Mouse (Mus musculus) midbrain, embryonic 14.5 days (tissue): Measurements from ENCODE around the gene Syngap1. TPM values are rescaled to one million over a fixed set of nuclear protein-coding genes. Genes with fewer than 3 reads are reported as not detected.

Experiments
- ATAC-seq: fragments of 200-750 bp; cut with Nextera tagmentation; 2 replicates; pipeline ENCODE4 v1.8.0; 2017; ENCODE audit warnings: moderate number of reproducible peaks, moderate library complexity; ENCODE audit not compliant: low FRiP score, low TSS enrichment
- DNase-seq: peaks from one replicate; pipeline ENCODE4 v3.0.0-alpha.2; 2015
- H3K27ac ChIP-seq: fragments of 300-500 bp; sonication (generic); replicated peaks from 2 replicates; pipeline ENCODE4 v1.5.1; 2014; ENCODE audit warnings: mild to moderate bottlenecking, low read depth, low read length, moderate library complexity
- H3K27me3 ChIP-seq: fragments of 300-500 bp; sonication (generic); 2 replicates; pipeline ENCODE4 v1.6.1; 2014; ENCODE audit warnings: low read length, control low read depth, mixed read lengths; ENCODE audit not compliant: control insufficient read depth, insufficient read depth
- H3K36me3 ChIP-seq: fragments of 300-500 bp; sonication (generic); 2 replicates; pipeline ENCODE4 v1.6.1; 2014; ENCODE audit warnings: low read length, control low read depth; ENCODE audit not compliant: control insufficient read depth, insufficient read depth
- H3K4me1 ChIP-seq: fragments of 300-500 bp; sonication (generic); 2 replicates; pipeline ENCODE4 v1.6.1; 2014; ENCODE audit warnings: mild to moderate bottlenecking, antibody characterized with exemption, low read length, control low read depth; ENCODE audit not compliant: control insufficient read depth, insufficient read depth
- H3K4me2 ChIP-seq: fragments of 300-500 bp; sonication (generic); 2 replicates; pipeline ENCODE4 v1.6.1; 2014; ENCODE audit warnings: mild to moderate bottlenecking, low read length, moderate library complexity
- H3K4me3 ChIP-seq: fragments of 300-500 bp; sonication (generic); replicated peaks from 2 replicates; pipeline ENCODE4 v1.5.1; 2014; ENCODE audit warnings: low read depth, low read length
- H3K9ac ChIP-seq: fragments of 300-500 bp; sonication (generic); replicated peaks from 2 replicates; pipeline ENCODE4 v1.6.1; 2014; ENCODE audit warnings: mild to moderate bottlenecking, low read length, moderate library complexity
- H3K9me3 ChIP-seq: fragments of 300-500 bp; sonication (generic); 2 replicates; pipeline ENCODE4 v1.6.1; 2016; ENCODE audit warnings: low read length, control low read depth, mixed read lengths; ENCODE audit not compliant: control insufficient read depth
- WGBS: fragments of 180-500 bp; shearing (Covaris S2); extraction: QIAGEN DNeasy Blood & Tissue Kit; methylation state at CpG from one replicate; pipeline ENCODE4 v1.1.7; 2014; 5-methylcytosine and 5-hydroxymethylcytosine counted together
- polyA plus RNA-seq: library from polyadenylated mRNA; unstranded; fragments of >200 nt; fragmentation: Nextera tagmentation; extraction: Ambion mirVana; gene quantifications from 2 replicates; pipeline ENCODE4 v1.2.1, GENCODE M21; 2014

The Syngap1 gene
- polyA plus RNA-seq, 1 experiment from 2014 or later = 5.5 TPM

- peak overlapping the region; percentile 85 for H3K9ac ChIP-seq
- 10% methylated on average over 13 of the region's 13 CpGs for WGBS
- H3K4me1 ChIP-seq = peaks cover 19% of the 10 kb centered on the region
- peak; percentile 44; the same call in 1 of the 2 replicates for ATAC-seq
- no peak for DNase-seq
- no peaks in the 10 kb centered on the region for H3K9me3 ChIP-seq
- peaks cover 31% of the 10 kb centered on the region for H3K36me3 ChIP-seq
- H3K4me3 ChIP-seq = peak overlapping the region; percentile 70
- peak overlapping the region; percentile 95 for H3K4me2 ChIP-seq
- H3K27ac ChIP-seq = peak overlapping the region; percentile 86
- H3K27me3 ChIP-seq = no peaks in the 10 kb centered on the region
Observed at GRCm38 (mm10) chr17:26933419-26933818, 7.6 kb upstream of the Syngap1 start.

GRCm38 (mm10) chr17:26933885-26934827 lies 6.9 kb upstream of the Syngap1 start:
- Histone ChIP-seq H3K4me1 (peaks cover 25% of the 10 kb centered on the region), H3K27ac (no peak overlapping the region), H3K9ac (peak overlapping the region; percentile 85), H3K4me3 (peak overlapping the region; percentile 70), H3K27me3 (no peaks in the 10 kb centered on the region), H3K9me3 (no peaks in the 10 kb centered on the region), H3K36me3 (peaks cover 31% of the 10 kb centered on the region), H3K4me2 (peak overlapping the region; percentile 95)
- ATAC-seq (no peak), DNase-seq (no peak)
- 85% methylated on average over 16 of the region's 16 CpGs for WGBS

- 95% methylated on average over 9 of the region's 9 CpGs for WGBS
- Histone ChIP-seq H3K27ac (no peak overlapping the region), H3K9me3 (no peaks in the 10 kb centered on the region), H3K27me3 (no peaks in the 10 kb centered on the region), H3K9ac (no peak overlapping the region), H3K4me1 (peaks cover 28% of the 10 kb centered on the region), H3K36me3 (peaks cover 31% of the 10 kb centered on the region), H3K4me2 (no peak overlapping the region), H3K4me3 (no peak overlapping the region)
- ATAC-seq (no peak), DNase-seq (no peak)
Observed at GRCm38 (mm10) chr17:26935027-26935426, 6.0 kb upstream of the Syngap1 start.

- 85% methylated on average over 12 of the region's 12 CpGs for WGBS
- DNase-seq = no peak
- no peak for ATAC-seq
- H3K4me2 ChIP-seq = no peak overlapping the region
- H3K27me3 ChIP-seq = no peaks in the 10 kb centered on the region
- peaks cover 38% of the 10 kb centered on the region for H3K4me1 ChIP-seq
- no peak overlapping the region for H3K9ac ChIP-seq
- H3K9me3 ChIP-seq = no peaks in the 10 kb centered on the region
- H3K4me3 ChIP-seq = no peak overlapping the region
- peaks cover 31% of the 10 kb centered on the region for H3K36me3 ChIP-seq
- no peak overlapping the region for H3K27ac ChIP-seq
Observed at GRCm38 (mm10) chr17:26936453-26936852, 4.6 kb upstream of the Syngap1 start.

- Histone ChIP-seq H3K27ac (no peak overlapping the region), H3K27me3 (no peaks in the 10 kb centered on the region), H3K9ac (no peak overlapping the region), H3K9me3 (no peaks in the 10 kb centered on the region), H3K4me2 (no peak overlapping the region), H3K36me3 (peaks cover 31% of the 10 kb centered on the region), H3K4me1 (peaks cover 39% of the 10 kb centered on the region), H3K4me3 (no peak overlapping the region)
- DNase-seq (no peak), ATAC-seq (no peak)
- WGBS = 91% methylated on average over 15 of the region's 15 CpGs
Observed at GRCm38 (mm10) chr17:26936921-26937695, 3.9 kb upstream of the Syngap1 start.

- no peak for DNase-seq
- Histone ChIP-seq H3K9me3 (no peaks in the 10 kb centered on the region), H3K4me1 (peaks cover 42% of the 10 kb centered on the region), H3K4me3 (peak overlapping the region; percentile 61), H3K9ac (peak overlapping the region; percentile 56), H3K27me3 (no peaks in the 10 kb centered on the region), H3K27ac (no peak overlapping the region), H3K36me3 (peaks cover 31% of the 10 kb centered on the region), H3K4me2 (peak overlapping the region; percentile 96)
- ATAC-seq = no peak
- WGBS = 63% methylated on average over 16 of the region's 16 CpGs
Observed at GRCm38 (mm10) chr17:26937883-26938695, 3.0 kb upstream of the Syngap1 start.

GRCm38 (mm10) chr17:26938731-26939130 lies 2.3 kb upstream of the Syngap1 start:
- Histone ChIP-seq H3K36me3 (peaks cover 31% of the 10 kb centered on the region), H3K4me1 (peaks cover 40% of the 10 kb centered on the region), H3K9ac (peak overlapping the region; percentile 56), H3K27ac (peak overlapping the region; percentile 79; the same call in 1 of the 2 replicates), H3K9me3 (no peaks in the 10 kb centered on the region), H3K27me3 (no peaks in the 10 kb centered on the region), H3K4me2 (peak overlapping the region; percentile 96), H3K4me3 (peak overlapping the region; percentile 61)
- under 1% methylated on average over 22 of the region's 22 CpGs for WGBS
- DNase-seq = no peak
- ATAC-seq = no peak
